Mouse (Mus musculus) adipocyte (in vitro differentiated cells): ENCODE measurements around the gene Fibcd1.

Experiments used
- DNase-seq: peaks from one replicate; pipeline ENCODE4 v3.0.0-alpha.2; 2016; ENCODE audit warnings: low spot score

Gene Fibcd1

GRCm38 (mm10) chr2:31858500-31858899, 12.7 kb upstream of the Fibcd1 start:
- DNase-seq, result no peak

GRCm38 (mm10) chr2:31857180-31857579, 11.4 kb upstream of the Fibcd1 start:
- DNase-seq, result peak; percentile 63

DNA sequence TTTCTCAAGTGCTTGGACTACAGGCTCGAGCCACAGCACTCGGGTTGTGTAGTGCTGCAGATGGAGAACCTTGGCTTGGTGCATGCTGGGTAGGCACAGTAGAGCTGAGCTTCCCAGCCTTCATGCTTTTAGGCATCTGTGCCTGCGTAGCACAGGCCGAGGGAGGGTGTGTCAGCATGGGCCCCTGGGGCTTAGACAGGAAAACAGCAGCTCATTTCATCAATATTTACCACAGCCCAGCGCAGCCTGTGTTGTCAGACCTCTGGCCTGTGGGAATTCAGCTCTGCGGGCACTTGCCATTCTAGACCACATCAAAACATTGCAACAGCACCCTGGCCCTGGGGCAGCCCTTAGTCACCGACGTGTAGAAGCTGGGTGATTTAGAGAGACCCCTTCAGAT, 10.2 kb upstream of the Fibcd1 start:
- peak; percentile 18 for DNase-seq

DNA sequence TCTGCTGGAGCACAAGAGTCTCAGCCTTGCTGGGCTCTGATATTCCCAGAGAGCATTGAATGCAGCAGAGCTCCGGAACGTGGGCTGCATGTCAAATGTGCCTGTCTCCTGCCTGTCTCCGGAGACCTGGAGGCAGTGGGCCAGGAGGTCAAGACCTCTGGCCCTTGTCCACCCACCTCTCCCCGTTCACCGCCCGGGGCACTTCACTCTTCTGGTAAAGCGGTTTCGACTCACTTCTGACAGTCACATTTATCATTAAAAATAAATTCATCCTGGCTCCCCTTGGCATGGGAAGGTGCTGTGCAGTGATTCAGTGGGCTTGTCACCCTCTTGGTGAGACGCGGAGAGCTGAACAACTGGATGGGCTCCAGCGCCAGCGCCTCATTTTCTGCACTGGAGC, 4.3 kb upstream of the Fibcd1 start:
- peak; percentile 12 for DNase-seq

DNA sequence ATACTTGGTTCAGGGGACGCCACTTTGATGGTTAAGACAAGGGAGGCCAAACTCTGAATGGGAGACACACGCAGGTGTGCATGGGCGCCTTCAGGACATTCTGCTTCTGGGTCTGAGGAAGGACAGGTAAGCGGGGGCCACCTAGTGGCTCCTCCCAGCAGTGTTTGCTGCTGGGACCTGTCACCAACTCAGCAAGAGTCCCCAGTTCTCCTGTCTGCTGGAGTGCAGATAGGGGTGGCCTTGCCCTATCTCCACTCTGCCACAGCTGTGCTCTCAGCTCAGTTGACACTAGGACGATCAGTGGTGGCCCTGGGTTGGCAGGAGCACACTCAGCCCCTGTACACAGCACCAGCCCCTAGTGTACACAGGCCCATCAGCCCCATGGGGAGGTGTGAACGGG, 2.1 kb upstream of the Fibcd1 start:
- DNase-seq, result no peak

GRCm38 (mm10) chr2:31846692-31847660, 1.2 kb upstream of the Fibcd1 start:
- no peak for DNase-seq

DNA sequence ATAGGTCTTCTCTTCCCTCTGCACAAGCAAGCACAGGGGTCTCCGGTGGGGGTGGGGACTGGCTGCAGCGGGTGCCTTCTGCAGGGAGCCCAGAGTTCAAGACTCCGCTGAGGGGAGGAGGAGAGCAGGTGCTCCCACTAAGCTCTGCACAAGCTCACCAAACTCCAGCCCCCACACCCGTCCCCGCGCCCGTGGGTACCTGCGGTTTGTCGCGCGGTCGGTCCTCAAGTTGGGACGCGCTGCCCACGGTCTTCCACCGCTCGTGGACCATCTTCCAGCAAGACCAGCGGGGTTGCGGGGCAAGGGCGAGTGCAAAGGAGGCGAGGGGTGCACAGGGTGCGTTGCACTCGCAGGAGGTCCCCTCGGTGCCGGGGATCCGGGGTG, 301 bp downstream of the Fibcd1 start:
- no peak for DNase-seq

DNA sequence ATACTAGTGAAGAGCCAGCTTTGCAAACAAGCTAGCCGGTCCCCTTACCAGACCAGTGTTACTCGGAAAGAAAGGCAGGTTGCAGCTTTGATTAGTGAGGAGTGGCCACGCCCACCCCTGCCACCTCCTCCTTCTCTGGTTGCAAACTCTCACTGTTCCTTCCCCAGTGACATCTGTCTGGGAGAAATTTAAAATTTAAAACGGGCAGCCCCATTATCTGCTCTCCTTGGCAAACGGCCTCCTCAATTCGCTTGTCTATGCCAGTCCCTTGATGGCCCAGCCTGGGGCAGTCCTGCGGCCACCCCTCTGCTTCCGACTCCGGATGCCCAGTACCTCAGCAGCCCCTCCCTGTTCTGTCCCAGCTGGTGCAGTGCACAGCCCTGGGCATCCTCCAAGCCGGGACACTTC, 1.1 kb downstream of the Fibcd1 start:
- DNase-seq, result no peak

GRCm38 (mm10) chr2:31838868-31839267, 6.9 kb downstream of the Fibcd1 start:
- DNase-seq, result no peak

GRCm38 (mm10) chr2:31836985-31837384, 8.8 kb downstream of the Fibcd1 start:
- DNase-seq, result no peak

DNA sequence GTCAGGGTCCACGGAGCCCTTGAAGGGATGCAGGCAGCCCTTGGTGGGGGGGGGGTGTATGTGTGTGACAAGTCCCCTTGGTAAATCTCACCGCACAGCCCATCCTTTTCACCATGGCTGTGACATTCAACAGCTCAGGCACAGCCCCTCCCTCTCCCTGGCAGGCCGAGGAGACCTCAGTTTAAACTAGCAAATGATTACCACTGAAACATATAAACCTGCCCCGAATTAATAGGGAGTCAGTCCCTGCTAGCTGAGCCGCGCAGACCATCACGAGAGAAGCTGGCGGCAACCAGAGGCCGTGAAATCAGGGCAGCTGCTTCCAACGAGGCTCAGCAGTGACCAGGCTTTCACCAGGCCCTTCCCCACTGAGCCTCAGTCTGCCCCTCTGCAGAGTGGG, 9.7 kb downstream of the Fibcd1 start:
- DNase-seq, result no peak

- no peak for DNase-seq
Measured at GRCm38 (mm10) chr2:31828311-31828825, 17.4 kb downstream of the Fibcd1 start.

- peak; percentile 12 for DNase-seq
Measured at GRCm38 (mm10) chr2:31827877-31828276, 17.9 kb downstream of the Fibcd1 start.

GRCm38 (mm10) chr2:31826094-31827085, 19.4 kb downstream of the Fibcd1 start:
- no peak for DNase-seq

GRCm38 (mm10) chr2:31825469-31825911, 20.3 kb downstream of the Fibcd1 start:
- no peak for DNase-seq

GRCm38 (mm10) chr2:31823933-31824730, 21.7 kb downstream of the Fibcd1 start:
- no peak for DNase-seq

DNA sequence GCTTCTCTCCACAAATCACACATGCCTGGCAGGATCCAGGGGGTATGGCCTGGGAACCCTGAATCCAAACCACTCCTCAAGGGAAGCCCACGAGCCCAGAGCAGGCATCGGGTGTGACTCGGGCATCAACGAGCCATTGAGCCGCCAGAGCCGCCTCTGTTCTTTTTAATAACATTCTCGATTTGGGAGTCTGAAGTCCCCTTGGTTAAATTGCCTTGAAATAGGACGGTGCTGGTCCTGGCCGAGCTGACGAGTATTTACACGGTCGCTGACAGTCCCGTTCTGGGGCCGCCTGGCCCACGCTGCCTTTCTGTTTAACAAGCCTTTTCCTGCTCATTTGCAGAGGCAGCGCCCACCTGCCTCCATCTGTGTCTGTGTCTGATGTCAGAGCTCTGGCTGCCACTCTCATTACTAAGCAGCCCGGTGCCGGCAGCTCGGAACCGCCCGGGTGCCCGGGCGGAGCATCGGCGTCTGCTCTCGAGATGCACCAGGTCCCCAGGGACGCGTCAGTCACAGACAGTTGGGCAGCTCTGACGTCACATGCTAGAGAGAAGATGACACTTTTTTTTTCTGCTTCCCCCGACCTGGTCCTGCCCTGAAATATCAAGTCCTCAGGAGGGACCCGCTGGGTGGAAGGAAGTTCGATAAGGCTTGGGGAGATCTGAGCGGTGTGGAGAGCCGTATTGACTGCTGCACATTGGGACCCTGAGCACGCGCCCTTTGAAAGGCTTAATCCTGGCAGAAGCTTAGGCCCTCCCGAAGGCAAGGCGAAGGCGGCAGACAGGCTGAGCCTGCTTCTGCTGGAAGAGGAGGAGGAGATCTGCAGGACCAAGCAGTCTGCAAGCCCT, 23.1 kb downstream of the Fibcd1 start:
- no peak for DNase-seq

DNA sequence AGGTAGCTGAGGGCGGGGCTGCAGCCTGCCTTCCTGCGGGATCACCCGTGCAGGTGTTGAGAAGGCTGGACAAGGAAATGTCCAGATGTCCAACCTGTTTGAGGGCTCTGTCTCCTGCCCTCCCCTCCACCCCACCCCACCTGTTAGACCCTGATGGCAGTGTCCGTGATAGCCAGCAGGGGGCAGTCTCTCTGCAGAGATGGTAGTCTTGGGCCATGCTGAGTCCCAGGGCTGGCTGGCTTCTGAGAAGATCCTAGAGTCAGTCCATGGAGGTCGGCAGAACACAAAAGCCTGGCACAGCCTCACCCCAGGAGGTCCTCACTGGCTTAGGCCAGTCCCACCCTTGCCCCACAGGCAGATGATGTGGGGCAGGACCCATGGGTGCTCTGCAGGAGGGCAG, 30.4 kb downstream of the Fibcd1 start:
- peak; percentile 78 for DNase-seq

GRCm38 (mm10) chr2:31814699-31815098, 31.1 kb downstream of the Fibcd1 start:
- no peak for DNase-seq

DNA sequence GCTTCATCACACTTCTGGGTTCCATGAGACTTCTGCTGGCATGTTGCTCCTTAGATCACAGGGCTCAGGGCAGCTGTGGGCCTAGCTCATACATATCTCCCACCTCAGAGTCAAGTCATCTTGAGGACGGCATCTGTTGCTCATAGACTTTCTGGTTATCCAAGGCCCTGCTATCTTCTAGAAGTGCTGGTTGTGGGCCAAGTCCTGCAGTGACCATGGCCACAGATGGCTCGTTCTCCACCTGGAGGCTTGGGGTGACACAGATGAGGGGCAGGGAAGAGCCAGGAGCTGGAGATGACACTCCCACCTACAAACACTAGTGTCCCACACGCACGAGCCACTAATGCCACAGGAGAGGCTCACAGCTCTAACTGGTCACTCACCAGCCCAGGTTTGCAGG, 32.2 kb downstream of the Fibcd1 start:
- no peak for DNase-seq
